Mouse (Mus musculus) thymus, adult 2 months (tissue): ENCODE measurements around the gene Eif2b5.

Source experiments
- CTCF ChIP-seq: fragments of 200-500 bp; IDR thresholded peaks from 2 replicates; pipeline ENCODE4 v1.5.1; 2012; ENCODE audit warnings: mild to moderate bottlenecking, control low read depth, low read length, moderate library complexity, borderline replicate concordance; ENCODE audit not compliant: control insufficient read depth, poor library complexity, insufficient read depth; ENCODE audit errors: extremely low read depth
- POLR2A ChIP-seq: fragments of 200-500 bp; IDR thresholded peaks from 2 replicates; pipeline ENCODE4 v1.6.1; 2012; ENCODE audit warnings: mild to moderate bottlenecking, low read length, control low read depth, moderate library complexity; ENCODE audit not compliant: control insufficient read depth, poor library complexity, insufficient read depth; ENCODE audit errors: extremely low read depth

GRCm38 (mm10) chr16:20536081-20536665 lies 37.6 kb downstream of the Eif2b5 start:
- no peak for TF ChIP-seq CTCF
- TF ChIP-seq POLR2A, result no peak
